Mouse (Mus musculus): ENCODE measurements around the gene Adamts17. TPM values are rescaled to one million over a fixed set of nuclear protein-coding genes. Genes with fewer than 3 reads are reported as not detected.

Adamts17 gene
- total RNA-seq, 2 experiments from 2014 or later, result not detected

DNA sequence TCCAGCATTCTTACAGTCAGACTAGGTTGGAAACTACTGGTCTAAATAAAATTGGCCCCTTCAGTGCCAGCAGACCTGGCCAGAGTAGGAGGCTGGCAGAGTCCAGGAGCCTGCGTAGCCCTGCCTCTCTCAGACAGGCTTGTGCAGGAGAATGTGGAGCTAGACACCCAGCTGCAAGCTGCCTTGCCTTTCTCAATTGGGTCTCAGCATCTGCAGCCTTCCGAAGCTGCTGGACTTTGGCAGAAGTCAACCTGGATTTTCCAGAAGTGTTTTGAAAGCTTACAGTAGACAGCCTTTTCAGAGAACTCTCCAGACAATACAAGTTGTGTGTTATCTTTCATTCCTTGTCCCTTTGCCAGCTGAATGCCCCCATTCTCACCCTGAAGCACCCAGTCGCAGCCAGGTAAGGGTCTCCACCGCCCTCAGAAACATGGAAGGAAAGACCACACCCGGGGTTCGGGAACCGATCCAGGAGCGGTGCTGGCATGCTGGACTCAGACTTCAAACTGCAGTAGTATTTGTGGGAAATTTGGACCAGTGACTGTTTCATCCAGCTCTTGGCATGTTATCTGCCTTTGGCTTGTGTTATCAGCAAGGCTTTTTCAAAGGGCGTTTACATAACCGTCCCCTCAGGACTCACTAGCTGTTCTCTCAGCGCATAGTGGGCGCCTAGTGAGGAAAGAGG is 173.8 kb downstream of the Adamts17 start:
- ATAC-seq (replicated peaks; ENCODE audit: low FRiP score, low TSS enrichment, poor library complexity, severe bottlenecking), result peak; percentile 60

DNA sequence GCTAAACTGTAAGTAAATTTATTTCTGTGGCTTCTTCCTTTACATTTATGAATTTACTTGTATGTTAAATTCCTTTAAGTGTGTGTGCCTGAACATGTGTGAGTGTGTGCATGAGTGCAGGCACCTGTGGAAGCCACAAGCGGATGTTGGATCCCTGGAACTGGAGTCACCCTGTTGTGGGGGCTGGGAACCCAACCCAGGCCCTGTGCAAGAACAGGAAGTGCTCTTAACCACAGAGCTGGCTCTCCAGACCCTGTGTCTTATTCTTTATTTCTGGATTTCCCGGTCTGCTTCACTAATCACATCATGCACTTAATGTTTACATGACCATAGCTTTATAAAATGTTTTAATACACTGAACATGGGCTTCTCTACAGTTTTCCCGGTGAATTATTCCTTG is 180.4 kb downstream of the Adamts17 start:
- no peak for ATAC-seq (replicated peaks; ENCODE audit: low FRiP score, low TSS enrichment, poor library complexity, severe bottlenecking)

- no peak for ATAC-seq (replicated peaks; ENCODE audit: low FRiP score, low TSS enrichment, poor library complexity, severe bottlenecking)
Measured at GRCm38 (mm10) chr7:67026114-67027070, 186.9 kb downstream of the Adamts17 start.

DNA sequence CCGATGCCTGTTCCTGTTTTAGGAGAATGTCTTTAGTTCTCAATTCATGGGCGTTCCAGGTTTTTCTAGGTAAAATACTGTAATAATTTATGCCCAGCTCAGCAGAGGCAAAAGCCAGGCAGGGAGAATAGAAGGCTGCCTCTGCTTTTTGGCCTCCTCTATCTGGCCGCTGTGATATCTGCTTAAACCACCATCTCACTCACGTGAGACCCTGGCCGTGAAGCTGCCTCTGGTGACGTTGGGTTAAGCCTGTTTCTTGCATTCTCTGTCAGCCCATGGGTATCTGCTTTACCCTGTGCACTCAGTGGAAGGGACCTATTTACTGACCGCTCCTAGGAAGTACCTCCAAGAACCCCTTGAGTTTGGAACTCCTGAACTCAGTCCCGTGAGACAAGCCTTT is 187.7 kb downstream of the Adamts17 start:
- 0 out of 2 replicates have a peak, but pooled peaks have one; percentile 31 for ATAC-seq (replicated peaks; ENCODE audit: low FRiP score, low TSS enrichment, poor library complexity, severe bottlenecking)

GRCm38 (mm10) chr7:67027696-67028095 is 188.2 kb downstream of the Adamts17 start:
- no peak for ATAC-seq (replicated peaks; ENCODE audit: low FRiP score, low TSS enrichment, poor library complexity, severe bottlenecking)

- ATAC-seq (replicated peaks; ENCODE audit: low FRiP score, low TSS enrichment, poor library complexity, severe bottlenecking), result no peak
Measured at GRCm38 (mm10) chr7:67028902-67029301, 189.4 kb downstream of the Adamts17 start.

DNA sequence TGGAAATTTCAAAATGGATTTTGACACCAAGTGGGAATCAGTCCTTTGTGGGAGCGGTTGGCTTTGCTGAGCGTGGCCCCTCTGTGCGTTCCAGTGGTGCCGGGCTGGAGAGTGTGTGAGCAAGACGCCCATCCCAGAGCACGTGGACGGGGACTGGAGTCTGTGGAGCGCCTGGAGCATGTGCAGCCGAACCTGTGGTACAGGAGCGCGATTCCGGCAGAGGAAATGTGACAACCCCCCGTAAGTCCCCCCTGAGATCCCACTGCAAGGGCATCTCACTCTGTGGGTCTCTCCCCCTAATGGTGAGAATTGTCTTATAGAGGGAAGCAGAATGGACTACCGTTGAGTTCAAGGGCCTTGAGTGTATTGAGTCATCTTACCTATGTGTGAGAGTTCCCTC is 189.9 kb downstream of the Adamts17 start:
- ATAC-seq (replicated peaks; ENCODE audit: low FRiP score, low TSS enrichment, poor library complexity, severe bottlenecking), result no peak

DNA sequence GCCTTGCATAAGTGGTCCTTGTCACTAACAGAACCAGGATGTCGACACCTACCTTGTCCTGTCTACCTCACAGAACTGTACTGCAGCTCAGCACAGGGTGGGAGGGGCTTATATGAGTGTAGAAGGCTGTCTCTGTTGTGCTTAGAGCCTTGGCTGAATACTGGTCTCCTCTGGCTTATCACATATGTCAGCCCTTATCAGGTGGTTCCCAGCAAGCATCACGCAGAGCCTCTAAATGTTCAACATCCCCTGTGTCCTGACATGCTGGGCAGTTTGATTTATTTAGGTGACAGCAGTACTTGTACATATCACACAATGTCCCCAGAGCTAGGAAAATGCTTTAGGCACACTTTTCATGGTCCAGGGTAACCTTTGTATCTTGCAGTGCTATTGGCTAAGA is 191.7 kb downstream of the Adamts17 start:
- peak; percentile 89 for ATAC-seq (replicated peaks; ENCODE audit: low FRiP score, low TSS enrichment, poor library complexity, severe bottlenecking)

- ATAC-seq (replicated peaks; ENCODE audit: low FRiP score, low TSS enrichment, poor library complexity, severe bottlenecking), result no peak
Measured at GRCm38 (mm10) chr7:67032616-67033015, 193.1 kb downstream of the Adamts17 start.

DNA sequence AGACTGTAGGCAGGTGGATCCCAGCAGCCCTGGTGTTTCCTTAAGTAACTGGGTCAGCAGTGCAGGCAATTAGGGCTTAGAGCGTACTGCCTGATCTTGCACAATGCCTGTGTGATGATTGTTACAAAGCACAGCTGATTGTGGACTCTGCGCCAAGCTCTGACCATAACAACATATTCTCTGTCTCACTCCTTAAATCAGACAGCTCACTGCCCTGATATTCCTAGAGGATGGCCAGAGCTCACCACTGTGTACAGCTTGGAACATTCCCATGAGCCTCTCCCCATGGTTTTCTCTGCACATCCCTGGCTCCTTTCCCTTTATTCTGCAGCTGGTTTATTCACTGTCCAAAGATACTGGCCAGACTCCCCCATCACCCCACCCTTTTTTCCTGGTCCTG is 194.8 kb downstream of the Adamts17 start:
- no peak for ATAC-seq (replicated peaks; ENCODE audit: low FRiP score, low TSS enrichment, poor library complexity, severe bottlenecking)

DNA sequence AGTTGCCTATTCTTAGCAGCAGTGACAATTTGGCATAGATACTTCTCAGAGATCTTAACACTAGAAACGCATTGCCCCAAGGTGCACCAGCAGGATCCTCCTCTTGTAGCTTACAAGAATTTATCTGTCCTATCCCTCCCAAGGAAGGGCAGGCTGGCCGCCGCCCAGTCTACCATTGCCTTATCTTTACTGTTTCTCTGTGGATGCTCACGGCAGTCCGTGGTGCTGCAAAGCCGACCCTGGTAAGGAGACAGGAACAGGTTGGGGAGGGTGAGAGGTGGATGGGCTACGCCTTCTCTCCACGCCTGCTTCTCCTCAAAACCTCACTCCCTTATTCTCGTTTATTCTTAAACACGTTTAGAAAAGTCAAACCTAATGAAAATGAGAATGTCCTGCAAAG is 195.7 kb downstream of the Adamts17 start:
- ATAC-seq (replicated peaks; ENCODE audit: low FRiP score, low TSS enrichment, poor library complexity, severe bottlenecking), result peak; percentile 50

DNA sequence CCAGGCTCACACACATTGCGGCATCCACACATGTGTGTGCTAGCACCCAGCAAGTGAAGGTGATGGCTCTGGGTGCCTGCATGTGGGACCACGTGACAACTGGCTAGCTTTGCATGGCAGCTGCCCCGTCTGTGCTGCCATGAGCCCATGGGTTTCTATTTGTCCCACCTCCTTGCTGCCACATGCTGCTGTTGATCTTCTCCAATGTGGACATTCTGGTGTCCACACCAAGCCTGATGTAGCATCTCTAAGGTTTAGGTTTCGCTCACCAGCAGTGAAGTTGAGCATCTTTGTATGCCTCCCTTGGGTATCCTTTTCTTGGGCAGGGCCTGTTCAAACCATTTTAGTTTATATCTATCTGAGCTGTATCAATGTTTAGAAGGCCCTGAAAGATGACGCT is 196.1 kb downstream of the Adamts17 start:
- ATAC-seq (replicated peaks; ENCODE audit: low FRiP score, low TSS enrichment, poor library complexity, severe bottlenecking), result no peak

- ATAC-seq (replicated peaks; ENCODE audit: low FRiP score, low TSS enrichment, poor library complexity, severe bottlenecking), result no peak
Measured at GRCm38 (mm10) chr7:67036502-67037485, 197.3 kb downstream of the Adamts17 start.

DNA sequence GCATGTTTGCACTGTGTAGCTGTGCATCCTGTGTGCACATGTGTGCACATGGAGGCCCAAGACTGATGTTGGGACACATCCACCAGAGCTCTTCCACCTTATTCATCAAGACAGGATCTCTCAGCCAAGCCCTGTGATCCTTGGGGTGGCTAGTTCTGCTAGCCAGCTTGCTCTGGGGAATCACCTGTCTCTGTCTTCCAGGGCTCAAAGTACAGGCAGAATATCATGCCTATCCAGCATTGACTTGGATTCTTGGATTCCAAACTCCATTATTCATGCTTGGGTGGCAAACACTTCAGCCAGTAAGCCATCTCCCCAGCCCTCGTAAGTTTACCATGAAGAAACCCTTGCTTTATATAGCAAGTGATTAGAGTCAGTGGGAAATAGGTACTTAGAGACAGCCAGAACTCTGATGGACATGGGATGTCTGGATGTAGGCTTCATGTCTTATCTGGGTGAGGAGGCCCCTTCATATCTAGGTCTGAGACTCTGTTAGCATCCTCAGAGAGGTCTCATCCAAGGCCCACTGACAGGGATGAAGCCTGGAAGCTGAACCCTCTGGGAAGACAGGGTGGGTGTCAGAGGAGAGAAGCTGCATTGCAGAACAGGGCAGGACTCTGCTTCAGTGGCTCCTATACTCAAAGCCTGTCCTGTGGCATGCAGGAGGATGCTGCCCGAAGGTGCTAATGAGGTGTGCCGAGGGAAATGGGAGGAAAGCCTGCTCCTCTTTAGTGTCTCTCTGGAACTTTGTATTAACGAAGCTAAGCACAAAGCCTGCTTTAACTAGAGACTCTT is 198.4 kb downstream of the Adamts17 start:
- no peak for ATAC-seq (replicated peaks; ENCODE audit: low FRiP score, low TSS enrichment, poor library complexity, severe bottlenecking)

- no peak for ATAC-seq (replicated peaks; ENCODE audit: low FRiP score, low TSS enrichment, poor library complexity, severe bottlenecking)
Measured at GRCm38 (mm10) chr7:67039143-67039542, 199.6 kb downstream of the Adamts17 start.

- no peak for ATAC-seq (replicated peaks; ENCODE audit: low FRiP score, low TSS enrichment, poor library complexity, severe bottlenecking)
Measured at GRCm38 (mm10) chr7:67039861-67040260, 200.3 kb downstream of the Adamts17 start.

- 0 out of 2 replicates have a peak, but pooled peaks have one; percentile 30 for ATAC-seq (replicated peaks; ENCODE audit: low FRiP score, low TSS enrichment, poor library complexity, severe bottlenecking)
Measured at GRCm38 (mm10) chr7:67041685-67042084, 202.2 kb downstream of the Adamts17 start.

- ATAC-seq (replicated peaks; ENCODE audit: low FRiP score, low TSS enrichment, poor library complexity, severe bottlenecking), result no peak
Measured at GRCm38 (mm10) chr7:67044121-67044817, 204.7 kb downstream of the Adamts17 start.
